Mouse (Mus musculus): Measurements from ENCODE around the gene Trmu. TPM values are rescaled to one million over a fixed set of nuclear protein-coding genes. Genes with fewer than 3 reads are reported as not detected.
"Not testable (repeated sequence)": the region's sequence is repeated elsewhere in the genome, so short reads cannot be mapped to it uniquely, and the experiment has no call there.

Gene Trmu
- polyA plus RNA-seq, 1 experiment: 10.4 TPM

GRCm38 (mm10) chr15:85858980-85859489 is 20.1 kb upstream of the Trmu start:
- Histone ChIP-seq H3K4me3 (ENCODE audit: insufficient read depth, poor library complexity, severe bottlenecking) (peak overlapping the region; percentile 99), H3K36me3 (ENCODE audit: control insufficient read depth, insufficient read depth) (peaks cover 30% of the 10 kb centered on the region), H3ac (ENCODE audit: control insufficient read depth, insufficient read length, low read depth) (peak overlapping the region; percentile 87), H3K79me2 (ENCODE audit: control insufficient read depth, insufficient read depth) (peaks cover 47% of the 10 kb centered on the region), H3K27me3 (ENCODE audit: control insufficient read depth, insufficient read depth, insufficient read length) (peaks cover 30% of the 10 kb centered on the region), H3K79me3 (ENCODE audit: low read depth) (peaks cover 35% of the 10 kb centered on the region)
- no peak for TF ChIP-seq USF1 (IDR thresholded peaks at IDR 0.05; ENCODE audit: low read depth)
- TF ChIP-seq MAX (IDR thresholded peaks at IDR 0.05): no peak
- TF ChIP-seq FOSL1 (IDR thresholded peaks at IDR 0.05; ENCODE audit: insufficient read depth, low read length, poor library complexity, severe bottlenecking): no peak
- no peak for TF ChIP-seq MYOG (IDR thresholded peaks at IDR 0.05; ENCODE audit: control insufficient read depth, extremely low read depth, insufficient read length)
- no peak for TF ChIP-seq CEBPB (IDR thresholded peaks at IDR 0.05; ENCODE audit: low read depth)
- no peak for TF ChIP-seq MYOD1 (IDR thresholded peaks at IDR 0.05; ENCODE audit: control insufficient read depth, insufficient read length, low read depth)
- no peak for TF ChIP-seq CTCF (IDR thresholded peaks at IDR 0.05; ENCODE audit: control insufficient read depth, insufficient read depth, insufficient read length)

- H3K36me3 ChIP-seq (ENCODE audit: control insufficient read depth, insufficient read depth): peaks cover 35% of the 10 kb centered on the region
- H3K79me3 ChIP-seq (ENCODE audit: low read depth): peaks cover 37% of the 10 kb centered on the region
- TF ChIP-seq MAX (IDR thresholded peaks at IDR 0.05) (peak; percentile 65), CEBPB (IDR thresholded peaks at IDR 0.05; ENCODE audit: low read depth) (no peak), CTCF (IDR thresholded peaks at IDR 0.05; ENCODE audit: control insufficient read depth, insufficient read depth, insufficient read length) (no peak), MYOG (IDR thresholded peaks at IDR 0.05; ENCODE audit: control insufficient read depth, extremely low read depth, insufficient read length) (no peak)
- H3K27me3 ChIP-seq (ENCODE audit: control insufficient read depth, insufficient read depth, insufficient read length): peaks cover 24% of the 10 kb centered on the region
- H3K79me2 ChIP-seq (ENCODE audit: control insufficient read depth, insufficient read depth): peaks cover 52% of the 10 kb centered on the region
- peak within 1 kb of the TSS; percentile 99 for H3K4me3 ChIP-seq (ENCODE audit: insufficient read depth, poor library complexity, severe bottlenecking)
- H3ac ChIP-seq (ENCODE audit: control insufficient read depth, insufficient read length, low read depth): peak within 1 kb of the TSS; percentile 94
These were observed 19.6 kb upstream of the Trmu start, which contains the start of gene Gtse1 for GRCm38 (mm10) chr15:85859490-85860031. Gene Gtse1 (plus strand): TSS chr15:85859745.

- not testable (repeated sequence) for H3K27me3 ChIP-seq (ENCODE audit: control insufficient read depth, insufficient read depth, insufficient read length); H3K4me3 ChIP-seq (ENCODE audit: insufficient read depth, poor library complexity, severe bottlenecking); H3ac ChIP-seq (ENCODE audit: control insufficient read depth, insufficient read length, low read depth)
- H3K36me3 ChIP-seq (ENCODE audit: control insufficient read depth, insufficient read depth): peaks cover 95% of the 10 kb centered on the region
- peaks cover 96% of the 10 kb centered on the region for H3K79me2 ChIP-seq (ENCODE audit: control insufficient read depth, insufficient read depth)
- peaks cover 42% of the 10 kb centered on the region for H3K79me3 ChIP-seq (ENCODE audit: low read depth)
These were observed 13.2 kb upstream of the Trmu start for GRCm38 (mm10) chr15:85865913-85866312.

- peaks cover 96% of the 10 kb centered on the region for H3K36me3 ChIP-seq (ENCODE audit: control insufficient read depth, insufficient read depth)
- peaks cover 27% of the 10 kb centered on the region for H3K79me3 ChIP-seq (ENCODE audit: low read depth)
- no peak overlapping the region for H3K4me3 ChIP-seq (ENCODE audit: insufficient read depth, poor library complexity, severe bottlenecking)
- H3ac ChIP-seq (ENCODE audit: control insufficient read depth, insufficient read length, low read depth): no peak overlapping the region
- TF ChIP-seq CTCF (IDR thresholded peaks at IDR 0.05; ENCODE audit: control insufficient read depth, insufficient read depth, insufficient read length) (peak; percentile 90), FOSL1 (IDR thresholded peaks at IDR 0.05; ENCODE audit: insufficient read depth, low read length, poor library complexity, severe bottlenecking) (no peak)
- peaks cover 96% of the 10 kb centered on the region for H3K79me2 ChIP-seq (ENCODE audit: control insufficient read depth, insufficient read depth)
- H3K27me3 ChIP-seq (ENCODE audit: control insufficient read depth, insufficient read depth, insufficient read length): no peaks in the 10 kb centered on the region
These were observed 11.4 kb upstream of the Trmu start for GRCm38 (mm10) chr15:85867696-85868095.

- Histone ChIP-seq H3K27me3 (ENCODE audit: control insufficient read depth, insufficient read depth, insufficient read length) (no peaks in the 10 kb centered on the region), H3ac (ENCODE audit: control insufficient read depth, insufficient read length, low read depth) (no peak overlapping the region), H3K79me2 (ENCODE audit: control insufficient read depth, insufficient read depth) (peaks cover 27% of the 10 kb centered on the region), H3K4me3 (ENCODE audit: insufficient read depth, poor library complexity, severe bottlenecking) (no peak overlapping the region), H3K36me3 (ENCODE audit: control insufficient read depth, insufficient read depth) (peaks cover 49% of the 10 kb centered on the region), H3K79me3 (ENCODE audit: low read depth) (no peaks in the 10 kb centered on the region)
- TF ChIP-seq CEBPB (IDR thresholded peaks at IDR 0.05; ENCODE audit: low read depth) (no peak), MYOD1 (IDR thresholded peaks at IDR 0.05; ENCODE audit: control insufficient read depth, insufficient read length, low read depth) (no peak), FOSL1 (IDR thresholded peaks at IDR 0.05; ENCODE audit: insufficient read depth, low read length, poor library complexity, severe bottlenecking) (no peak), MAX (IDR thresholded peaks at IDR 0.05) (no peak), CTCF (IDR thresholded peaks at IDR 0.05; ENCODE audit: control insufficient read depth, insufficient read depth, insufficient read length) (no peak), USF1 (IDR thresholded peaks at IDR 0.05; ENCODE audit: low read depth) (no peak), MYOG (IDR thresholded peaks at IDR 0.05; ENCODE audit: control insufficient read depth, extremely low read depth, insufficient read length) (no peak)
These were observed 1.8 kb upstream of the Trmu start for GRCm38 (mm10) chr15:85877336-85877735.

- peaks cover 34% of the 10 kb centered on the region for H3K36me3 ChIP-seq (ENCODE audit: control insufficient read depth, insufficient read depth)
- TF ChIP-seq CEBPB (IDR thresholded peaks at IDR 0.05; ENCODE audit: low read depth): no peak
- no peak for TF ChIP-seq MAX (IDR thresholded peaks at IDR 0.05)
- no peak for TF ChIP-seq MYOD1 (IDR thresholded peaks at IDR 0.05; ENCODE audit: control insufficient read depth, insufficient read length, low read depth)
- TF ChIP-seq MYOG (IDR thresholded peaks at IDR 0.05; ENCODE audit: control insufficient read depth, extremely low read depth, insufficient read length): no peak
- TF ChIP-seq CTCF (IDR thresholded peaks at IDR 0.05; ENCODE audit: control insufficient read depth, insufficient read depth, insufficient read length): no peak
- no peak for TF ChIP-seq USF1 (IDR thresholded peaks at IDR 0.05; ENCODE audit: low read depth)
- no peak for TF ChIP-seq FOSL1 (IDR thresholded peaks at IDR 0.05; ENCODE audit: insufficient read depth, low read length, poor library complexity, severe bottlenecking)
These were observed 385 bp downstream of the Trmu start for GRCm38 (mm10) chr15:85879498-85879895.

More at GRCm38 (mm10) chr15:85879498-85879895, 385 bp downstream of the Trmu start:
- Histone ChIP-seq H3K27me3 (ENCODE audit: control insufficient read depth, insufficient read depth, insufficient read length) (no peaks in the 10 kb centered on the region), H3ac (ENCODE audit: control insufficient read depth, insufficient read length, low read depth) (peak overlapping the region; percentile 60), H3K4me3 (ENCODE audit: insufficient read depth, poor library complexity, severe bottlenecking) (peak overlapping the region; percentile 74), H3K79me2 (ENCODE audit: control insufficient read depth, insufficient read depth) (peaks cover 13% of the 10 kb centered on the region), H3K79me3 (ENCODE audit: low read depth) (no peaks in the 10 kb centered on the region)
